Mouse (Mus musculus) MEL (cell line): Measurements from ENCODE around the gene Trpm3. TPM values are rescaled to one million over a fixed set of nuclear protein-coding genes. Genes with fewer than 3 reads are reported as not detected.

Source experiments
- DNase-seq: peaks from one replicate; pipeline ENCODE4 v3.0.0; 2011; ENCODE audit warnings: low read depth, low spot score
- H3K27ac ChIP-seq: 2 replicates; pipeline ENCODE4 v1.5.1; 2012; ENCODE audit warnings: low read depth, mild to moderate bottlenecking, control low read depth, low read length, moderate library complexity; ENCODE audit not compliant: control insufficient read depth
- H3K27me3 ChIP-seq, 2 experiments: fragments of 150-350 bp in 1 of 2; sonication (generic) in 1 of 2; 2 replicates each; pipeline ENCODE4 v1.6.1; 2012; ENCODE audit warnings: low read length in 2 of 2, mild to moderate bottlenecking in 2 of 2, improper control_type of control experiment in 1 of 2, moderate library complexity in 1 of 2; ENCODE audit not compliant: insufficient read depth in 2 of 2, control insufficient read depth in 1 of 2
- H3K36me3 ChIP-seq, 2 experiments: 2 replicates each; pipeline ENCODE4 v1.6.1; 2012 to 2014; ENCODE audit warnings: low read length in 2 of 2, improper control_type of control experiment in 1 of 2, inconsistent platforms in 1 of 2, mild to moderate bottlenecking in 1 of 2; ENCODE audit not compliant: insufficient read depth in 2 of 2, control insufficient read depth in 1 of 2
- H3K4me1 ChIP-seq, 2 experiments: fragments of 150-350 bp in 1 of 2; sonication (generic) in 1 of 2; 2 replicates each; pipeline ENCODE4 v1.6.1; 2012; ENCODE audit warnings: low read length in 2 of 2, improper control_type of control experiment in 1 of 2, mild to moderate bottlenecking in 1 of 2; ENCODE audit not compliant: insufficient read depth in 2 of 2, control insufficient read depth in 1 of 2
- H3K4me3 ChIP-seq, 2 experiments: fragments of 150-350 bp in 1 of 2; sonication (generic) in 1 of 2; 2 replicates each; pipeline ENCODE4 v1.5.1; 2012; ENCODE audit warnings: low read depth in 2 of 2, low read length in 2 of 2, mild to moderate bottlenecking in 2 of 2, moderate library complexity in 2 of 2, control low read depth in 1 of 2, improper control_type of control experiment in 1 of 2; ENCODE audit not compliant: control insufficient read depth in 1 of 2, insufficient read depth in 1 of 2
- H3K79me2 ChIP-seq: 2 replicates; pipeline ENCODE4 v1.6.1; 2012; ENCODE audit warnings: mild to moderate bottlenecking, low read length, moderate library complexity; ENCODE audit not compliant: control insufficient read depth, poor library complexity, insufficient read depth
- H3K9ac ChIP-seq: 2 replicates; pipeline ENCODE4 v1.6.1; 2012; ENCODE audit warnings: low read depth, mild to moderate bottlenecking, control low read depth, low read length, moderate library complexity; ENCODE audit not compliant: control insufficient read depth, poor library complexity, severe bottlenecking
- H3K9me3 ChIP-seq: fragments of 150-350 bp; sonication (generic); replicated peaks from 2 replicates; pipeline ENCODE4 v1.6.1; 2012; ENCODE audit warnings: mild to moderate bottlenecking, low read length, improper control_type of control experiment, moderate library complexity; ENCODE audit not compliant: insufficient read depth
- BHLHE40 ChIP-seq: IDR thresholded peaks from 2 replicates; pipeline ENCODE4 v1.6.1; 2012; ENCODE audit warnings: low read depth, mild to moderate bottlenecking, inconsistent platforms, low read length, improper control_type of control experiment, borderline replicate concordance
- CHD1 ChIP-seq: IDR thresholded peaks from 2 replicates; pipeline ENCODE4 v1.6.1; 2012; ENCODE audit warnings: low read depth, mild to moderate bottlenecking, inconsistent platforms, low read length, improper control_type of control experiment
- CHD2 ChIP-seq: IDR thresholded peaks from 2 replicates; pipeline ENCODE4 v1.6.1; 2011; ENCODE audit warnings: low read length, improper control_type of control experiment
- CTCF ChIP-seq, 3 experiments: IDR thresholded peaks in 2 of 3; conservative IDR thresholded peaks in 1 of 3; 2 replicates each; pipeline ENCODE4 v1.5.1; 2011 to 2012; ENCODE audit warnings: low read length in 3 of 3, low read depth in 2 of 3, mild to moderate bottlenecking in 2 of 3, improper control_type of control experiment in 1 of 3, inconsistent platforms in 1 of 3, mixed read lengths in 1 of 3, moderate library complexity in 1 of 3; ENCODE audit not compliant: control insufficient read depth in 1 of 3, insufficient read depth in 1 of 3, poor library complexity in 1 of 3, severe bottlenecking in 1 of 3
- ELF1 ChIP-seq: IDR thresholded peaks from 2 replicates; pipeline ENCODE4 v1.6.1; 2014; ENCODE audit warnings: low read depth, mild to moderate bottlenecking, inconsistent platforms, low read length, improper control_type of control experiment, moderate library complexity
- ETS1 ChIP-seq: IDR thresholded peaks from 2 replicates; pipeline ENCODE4 v1.6.1; 2012; ENCODE audit warnings: low read depth, mild to moderate bottlenecking, inconsistent platforms, low read length, improper control_type of control experiment, moderate library complexity
- GABPA ChIP-seq: IDR thresholded peaks from 2 replicates; pipeline ENCODE4 v1.6.1; 2012; ENCODE audit warnings: low read depth, mild to moderate bottlenecking, inconsistent platforms, low read length, improper control_type of control experiment, moderate library complexity
- GATA1 ChIP-seq: IDR thresholded peaks from 2 replicates; pipeline ENCODE4 v1.6.1; 2011; ENCODE audit warnings: low read depth, low read length, improper control_type of control experiment
- JUND ChIP-seq: IDR thresholded peaks from 2 replicates; pipeline ENCODE4 v1.6.1; 2011; ENCODE audit warnings: low read depth, mild to moderate bottlenecking, improper control_type of control experiment, low read length
- KAT2A ChIP-seq: conservative IDR thresholded peaks from 2 replicates; pipeline ENCODE4 v1.6.1; 2012; ENCODE audit warnings: low read depth, low read length, improper control_type of control experiment, inconsistent platforms
- MAFK ChIP-seq: IDR thresholded peaks from 2 replicates; pipeline ENCODE4 v1.6.1; 2011; ENCODE audit warnings: low read depth, mild to moderate bottlenecking, low read length, improper control_type of control experiment, borderline replicate concordance
- MEF2A ChIP-seq: IDR thresholded peaks from 2 replicates; pipeline ENCODE4 v1.6.1; 2014; ENCODE audit warnings: low read depth, mild to moderate bottlenecking, inconsistent platforms, low read length, improper control_type of control experiment; ENCODE audit not compliant: poor library complexity, insufficient replicate concordance, severe bottlenecking; ENCODE audit errors: extremely low read depth
- MXI1 ChIP-seq: IDR thresholded peaks from 2 replicates; pipeline ENCODE4 v1.6.1; 2011; ENCODE audit warnings: mild to moderate bottlenecking, low read depth, low read length, improper control_type of control experiment
- MYB ChIP-seq: IDR thresholded peaks from 2 replicates; pipeline ENCODE4 v1.6.1; 2011; ENCODE audit warnings: mild to moderate bottlenecking, low read depth, low read length, improper control_type of control experiment
- MYC ChIP-seq: IDR thresholded peaks from 2 replicates; pipeline ENCODE4 v1.6.1; 2011; ENCODE audit warnings: low read depth, mild to moderate bottlenecking, low read length, improper control_type of control experiment, moderate library complexity
- NRF1 ChIP-seq: IDR thresholded peaks from 2 replicates; pipeline ENCODE4 v1.6.1; 2014; ENCODE audit warnings: low read depth, mild to moderate bottlenecking, inconsistent platforms, low read length, improper control_type of control experiment, moderate library complexity; ENCODE audit not compliant: poor library complexity, insufficient read depth, severe bottlenecking
- TCF12 ChIP-seq: IDR thresholded peaks from 2 replicates; pipeline ENCODE4 v1.6.1; 2014; ENCODE audit warnings: low read depth, mild to moderate bottlenecking, inconsistent platforms, low read length, improper control_type of control experiment, moderate library complexity
- ZKSCAN1 ChIP-seq: IDR thresholded peaks from 2 replicates; pipeline ENCODE4 v1.6.1; 2012; ENCODE audit warnings: low read depth, mild to moderate bottlenecking, inconsistent platforms, low read length, improper control_type of control experiment, moderate library complexity
- ZMIZ1 ChIP-seq: IDR thresholded peaks from 2 replicates; pipeline ENCODE4 v1.6.1; 2012; ENCODE audit warnings: low read depth, mild to moderate bottlenecking, inconsistent platforms, low read length, improper control_type of control experiment, moderate library complexity
- polyA plus RNA-seq, 2 experiments: library from polyadenylated mRNA; stranded (reverse) in 1 of 2; unstranded in 1 of 2; fragments of >175 nt in 1 of 2; fragments of >200 nt in 1 of 2; gene quantifications; 2 replicates each; pipeline versions ENCODE4 v1.2.1 to v1.2.4; 2012; ENCODE audit warnings: low replicate concordance in 2 of 2, low read depth in 1 of 2; ENCODE audit not compliant: insufficient read length in 2 of 2, insufficient read depth in 1 of 2, missing spikeins in 1 of 2
- total RNA-seq: library from RNA; depleted of rRNA; stranded (reverse); fragments of 300-350 nt; gene quantifications from 2 replicates; pipeline ENCODE4 v1.2.3, GENCODE M21; 2012

Trpm3 gene
- total and polyA plus RNA-seq, 3 experiments, result not detected

DNA sequence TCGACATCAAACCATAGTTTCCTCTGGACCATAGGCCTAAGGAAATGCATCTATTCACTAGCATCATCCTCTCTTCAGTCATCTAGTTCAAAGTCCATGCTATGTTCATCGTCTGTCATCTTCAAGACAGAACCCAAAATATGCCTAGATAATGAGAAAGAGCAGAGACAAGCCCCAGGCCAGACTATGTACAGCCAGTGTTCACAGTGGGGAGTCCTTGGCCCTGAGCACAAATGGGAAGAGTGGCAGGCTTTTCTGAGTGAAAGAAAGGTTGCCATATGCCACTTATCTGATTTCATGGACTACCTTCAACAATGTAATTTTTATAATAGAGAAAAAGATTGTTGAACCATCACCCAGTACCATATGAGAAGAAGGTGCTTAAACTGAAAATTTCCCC is 703.9 kb downstream of the Trpm3 start:
- Histone ChIP-seq H3K27me3 (no peaks in the 10 kb centered on the region), H3K9ac (no peak overlapping the region), H3K4me3 (no peak overlapping the region), H3K27ac (no peak overlapping the region), H3K79me2 (no peaks in the 10 kb centered on the region), H3K9me3 (no peaks in the 10 kb centered on the region), H3K4me1 (no peaks in the 10 kb centered on the region), H3K36me3 (no peaks in the 10 kb centered on the region)
- TF ChIP-seq TCF12 (no peak), BHLHE40 (no peak)
- no peak for DNase-seq

DNA sequence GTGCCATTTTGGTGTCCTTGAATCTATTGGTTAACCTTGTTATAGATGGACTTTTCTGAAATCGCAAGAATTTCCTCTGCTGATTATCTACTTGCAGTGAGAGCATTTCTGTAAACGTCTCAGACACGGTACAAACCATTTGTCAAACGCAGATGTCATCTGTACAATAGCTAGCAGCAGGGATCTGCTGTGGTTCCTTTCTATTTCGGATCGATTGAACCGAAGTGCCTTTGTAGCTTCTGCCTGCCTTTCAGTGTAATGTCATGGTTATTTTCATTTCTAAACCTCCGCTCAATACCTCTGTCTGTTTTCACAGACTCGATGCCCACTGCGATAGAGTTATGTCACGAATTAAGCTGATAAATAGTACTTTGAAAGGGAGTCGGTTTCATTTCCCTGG is 708.9 kb downstream of the Trpm3 start:
- no peaks in the 10 kb centered on the region for H3K36me3 ChIP-seq
- no peak overlapping the region for H3K27ac ChIP-seq
- TF ChIP-seq MAFK (no peak), MEF2A (no peak), ZKSCAN1 (no peak), ETS1 (no peak), MYB (no peak), MXI1 (no peak), MYC (no peak), ELF1 (no peak), ZMIZ1 (no peak), JUND (no peak), CHD1 (no peak), CTCF (IDR thresholded peaks at IDR 0.05 in 2 of 3, conservative IDR thresholded peaks at IDR 0.05 in 1 of 3; ENCODE audit: control insufficient read depth in 1 of 3, insufficient read depth in 1 of 3, low read depth in 2 of 3, low read length in 3 of 3, poor library complexity in 1 of 3, severe bottlenecking in 1 of 3) (no peak), GABPA (no peak), CHD2 (no peak), GATA1 (no peak), NRF1 (no peak), KAT2A (no peak)
- no peak overlapping the region for H3K9ac ChIP-seq
- H3K79me2 ChIP-seq, result no peaks in the 10 kb centered on the region
- no peaks in the 10 kb centered on the region for H3K4me1 ChIP-seq
- no peaks in the 10 kb centered on the region for H3K27me3 ChIP-seq
- no peak overlapping the region for H3K4me3 ChIP-seq
- H3K9me3 ChIP-seq, result no peaks in the 10 kb centered on the region
- no peak for DNase-seq
